Mouse (Mus musculus) midbrain, embryonic 16.5 days (tissue): Measurements from ENCODE around the gene Tuft1. TPM values are rescaled to one million over a fixed set of nuclear protein-coding genes. Genes with fewer than 3 reads are reported as not detected.
A peak's percentile ranks its signal among the peaks of the same experiment; 100 is the strongest.

Source experiments
- ATAC-seq: fragments of 200-750 bp; cut with Nextera tagmentation; 2 replicates; pipeline ENCODE4 v1.8.0; 2017; ENCODE audit warnings: moderate TSS enrichment
- H3K27ac ChIP-seq: fragments of 300-500 bp; sonication (generic); 2 replicates; pipeline ENCODE4 v1.5.1; 2014; ENCODE audit warnings: mild to moderate bottlenecking, low read length, mixed read lengths
- H3K27me3 ChIP-seq: fragments of 300-500 bp; sonication (generic); 2 replicates; pipeline ENCODE4 v1.6.1; 2014; ENCODE audit warnings: low read depth, low read length, mixed read lengths; ENCODE audit not compliant: control insufficient read depth, insufficient read depth
- H3K36me3 ChIP-seq: fragments of 300-500 bp; sonication (generic); 2 replicates; pipeline ENCODE4 v1.6.1; 2014; ENCODE audit warnings: mild to moderate bottlenecking, low read length, moderate library complexity, mixed read lengths; ENCODE audit not compliant: control insufficient read depth, insufficient read depth
- H3K4me1 ChIP-seq: fragments of 300-500 bp; sonication (generic); 2 replicates; pipeline ENCODE4 v1.6.1; 2014; ENCODE audit warnings: mild to moderate bottlenecking, low read length, mixed read lengths; ENCODE audit not compliant: control insufficient read depth, insufficient read depth
- H3K4me2 ChIP-seq: fragments of 300-500 bp; sonication (generic); 2 replicates; pipeline ENCODE4 v1.6.1; 2014; ENCODE audit warnings: mild to moderate bottlenecking, low read length, mixed read lengths
- H3K4me3 ChIP-seq: fragments of 300-500 bp; sonication (generic); 2 replicates; pipeline ENCODE4 v1.5.1; 2014; ENCODE audit warnings: low read depth, mild to moderate bottlenecking, low read length, moderate library complexity, mixed read lengths
- H3K9ac ChIP-seq: fragments of 300-500 bp; sonication (generic); 2 replicates; pipeline ENCODE4 v1.6.1; 2014; ENCODE audit warnings: low read depth, low read length, mixed read lengths
- H3K9me3 ChIP-seq: fragments of 300-500 bp; sonication (generic); replicated peaks from 2 replicates; pipeline ENCODE4 v1.6.1; 2014; ENCODE audit warnings: mild to moderate bottlenecking, low read length, mixed read lengths; ENCODE audit not compliant: control insufficient read depth, poor library complexity, severe bottlenecking
- WGBS: fragments of 180-500 bp; shearing (Covaris S2); extraction: QIAGEN DNeasy Blood & Tissue Kit; methylation state at CpG from one replicate; pipeline ENCODE4 v1.1.7; 2014; 5-methylcytosine and 5-hydroxymethylcytosine counted together
- polyA plus RNA-seq: library from polyadenylated mRNA; unstranded; fragments of >200 nt; fragmentation: Nextera tagmentation; extraction: Ambion mirVana; gene quantifications from 2 replicates; pipeline ENCODE4 v1.2.1, GENCODE M21; 2015

The Tuft1 gene
- polyA plus RNA-seq, 1 experiment from 2014 or later, result 6.7 TPM

GRCm38 (mm10) chr3:94591066-94591465 is 67.6 kb downstream of the Tuft1 start:
- H3K9me3 ChIP-seq, result no peaks in the 10 kb centered on the region
- no peak overlapping the region for H3K9ac ChIP-seq
- H3K4me1 ChIP-seq, result no peaks in the 10 kb centered on the region
- ATAC-seq, result no peak
- no peaks in the 10 kb centered on the region for H3K27me3 ChIP-seq
- WGBS, result 88% methylated on average over 5 of the region's 5 CpGs
- no peak overlapping the region for H3K4me2 ChIP-seq
- no peak overlapping the region for H3K27ac ChIP-seq
- no peak overlapping the region for H3K4me3 ChIP-seq
- no peaks in the 10 kb centered on the region for H3K36me3 ChIP-seq

- H3K27ac ChIP-seq, result no peak overlapping the region
- no peak for ATAC-seq
These were observed 70.7 kb downstream of the Tuft1 start for GRCm38 (mm10) chr3:94587962-94588361.

GRCm38 (mm10) chr3:94582944-94583343 is 75.7 kb downstream of the Tuft1 start:
- Histone ChIP-seq H3K27ac (peak overlapping the region; percentile 93), H3K4me2 (peak overlapping the region; percentile 27; the same call in 1 of the 2 replicates), H3K9ac (no peak overlapping the region), H3K4me3 (peak overlapping the region; percentile 80), H3K36me3 (no peaks in the 10 kb centered on the region), H3K27me3 (no peaks in the 10 kb centered on the region), H3K4me1 (peaks cover 21% of the 10 kb centered on the region), H3K9me3 (no peaks in the 10 kb centered on the region)
- ATAC-seq, result no peak
- 72% methylated on average over 7 of the region's 7 CpGs for WGBS

More at GRCm38 (mm10) chr3:94587962-94588361, 70.7 kb downstream of the Tuft1 start:
- WGBS, result 93% methylated on average over 5 of the region's 5 CpGs
- Histone ChIP-seq H3K4me1 (no peaks in the 10 kb centered on the region), H3K9ac (no peak overlapping the region), H3K9me3 (no peaks in the 10 kb centered on the region), H3K4me2 (no peak overlapping the region), H3K4me3 (no peak overlapping the region), H3K27me3 (no peaks in the 10 kb centered on the region), H3K36me3 (no peaks in the 10 kb centered on the region)

GRCm38 (mm10) chr3:94582456-94582891 is 76.2 kb downstream of the Tuft1 start, which contains the start of gene Snx27:
Snx27 (minus strand) TSS chr3:94582716.
- WGBS, result 1% methylated on average over 37 of the region's 42 CpGs
- H3K4me1 ChIP-seq, result peaks cover 21% of the 10 kb centered on the region
- peak within 1 kb of the TSS; percentile 93 for H3K27ac ChIP-seq
- H3K9me3 ChIP-seq, result no peaks in the 10 kb centered on the region
- peak within 1 kb of the TSS; percentile 87 for H3K9ac ChIP-seq
- no peaks in the 10 kb centered on the region for H3K36me3 ChIP-seq
- H3K4me3 ChIP-seq, result peak within 1 kb of the TSS; percentile 80
- no peaks in the 10 kb centered on the region for H3K27me3 ChIP-seq
- ATAC-seq, result peak; percentile 99
- H3K4me2 ChIP-seq, result peak within 1 kb of the TSS; percentile 74

- H3K9me3 ChIP-seq, result no peaks in the 10 kb centered on the region
- peak overlapping the region; percentile 93 for H3K27ac ChIP-seq
- no peaks in the 10 kb centered on the region for H3K27me3 ChIP-seq
- peak overlapping the region; percentile 74 for H3K4me2 ChIP-seq
- WGBS, result 0% methylated on average over 48 of the region's 48 CpGs
- peak overlapping the region; percentile 80 for H3K4me3 ChIP-seq
- H3K36me3 ChIP-seq, result no peaks in the 10 kb centered on the region
- peak overlapping the region; percentile 87 for H3K9ac ChIP-seq
- peak; percentile 87 for ATAC-seq
- peaks cover 21% of the 10 kb centered on the region for H3K4me1 ChIP-seq
These were observed 76.7 kb downstream of the Tuft1 start for GRCm38 (mm10) chr3:94581793-94582455.

GRCm38 (mm10) chr3:94581138-94581780 is 77.4 kb downstream of the Tuft1 start:
- Histone ChIP-seq H3K4me3 (peak overlapping the region; percentile 80), H3K9ac (peak overlapping the region; percentile 87), H3K4me1 (peaks cover 21% of the 10 kb centered on the region), H3K4me2 (peak overlapping the region; percentile 74), H3K27ac (peak overlapping the region; percentile 93; the same call in 1 of the 2 replicates), H3K27me3 (no peaks in the 10 kb centered on the region), H3K36me3 (no peaks in the 10 kb centered on the region), H3K9me3 (no peaks in the 10 kb centered on the region)
- WGBS, result 2% methylated on average over 16 of the region's 16 CpGs
- no peak for ATAC-seq

GRCm38 (mm10) chr3:94574506-94574905 is 84.2 kb downstream of the Tuft1 start:
- no peaks in the 10 kb centered on the region for H3K36me3 ChIP-seq
- WGBS, result 87% methylated on average over 6 of the region's 6 CpGs
- H3K27me3 ChIP-seq, result no peaks in the 10 kb centered on the region
- H3K4me3 ChIP-seq, result no peak overlapping the region
- peaks cover 11% of the 10 kb centered on the region for H3K4me1 ChIP-seq
- ATAC-seq, result no peak
- H3K9ac ChIP-seq, result no peak overlapping the region
- no peak overlapping the region for H3K27ac ChIP-seq
- H3K9me3 ChIP-seq, result no peaks in the 10 kb centered on the region
- no peak overlapping the region for H3K4me2 ChIP-seq

- ATAC-seq, result no peak
- Histone ChIP-seq H3K9me3 (no peaks in the 10 kb centered on the region), H3K9ac (no peak overlapping the region), H3K4me3 (no peak overlapping the region), H3K27me3 (no peaks in the 10 kb centered on the region), H3K27ac (no peak overlapping the region), H3K4me1 (no peaks in the 10 kb centered on the region), H3K4me2 (no peak overlapping the region), H3K36me3 (no peaks in the 10 kb centered on the region)
- 61% methylated on average over 2 of the region's 2 CpGs for WGBS
These were observed 91.4 kb downstream of the Tuft1 start for GRCm38 (mm10) chr3:94567242-94567641.

- Histone ChIP-seq H3K36me3 (no peaks in the 10 kb centered on the region), H3K9me3 (no peaks in the 10 kb centered on the region), H3K4me3 (no peak overlapping the region), H3K27ac (no peak overlapping the region), H3K4me2 (no peak overlapping the region), H3K27me3 (no peaks in the 10 kb centered on the region), H3K9ac (no peak overlapping the region), H3K4me1 (no peaks in the 10 kb centered on the region)
- 82% methylated on average over 2 of the region's 2 CpGs for WGBS
- ATAC-seq, result no peak
These were observed 93.1 kb downstream of the Tuft1 start for GRCm38 (mm10) chr3:94565557-94565956.
